Mouse (Mus musculus): Measurements from ENCODE around the gene Ly6c1. TPM values are rescaled to one million over a fixed set of nuclear protein-coding genes. Genes with fewer than 3 reads are reported as not detected.

Gene Ly6c1
- polyA plus RNA-seq, 1 experiment from 2014 or later, result 1.3 TPM

Other genes starting within 250 kb of the Ly6c1 start
- gene Gml2, start 229.8 kb downstream of the Ly6c1 start, polyA plus RNA-seq (2014; fragmentation: Nextera tagmentation; extraction: Ambion mirVana), result not detected in 2 replicates
- not detected in 2 replicates for gene 2010109I03Rik, start 151.8 kb downstream of the Ly6c1 start, polyA plus RNA-seq (2014; fragmentation: Nextera tagmentation; extraction: Ambion mirVana)
- not detected in 2 replicates for gene Ly6i, start 65.4 kb downstream of the Ly6c1 start, polyA plus RNA-seq (2014; fragmentation: Nextera tagmentation; extraction: Ambion mirVana)
- gene Ly6a, start 50.8 kb downstream of the Ly6c1 start, polyA plus RNA-seq (2014; fragmentation: Nextera tagmentation; extraction: Ambion mirVana), result 0.35 and 0.36 TPM in 2 replicates
- gene Ly6c2, start 63.1 kb upstream of the Ly6c1 start, polyA plus RNA-seq (2014; fragmentation: Nextera tagmentation; extraction: Ambion mirVana), result 0.71 TPM in 1 of 2 replicates, not detected in the other
- 0.22 TPM in 1 of 2 replicates, not detected in the other for gene Ly6g, start 106.4 kb upstream of the Ly6c1 start, polyA plus RNA-seq (2014; fragmentation: Nextera tagmentation; extraction: Ambion mirVana)
- gene BC025446, start 167.5 kb upstream of the Ly6c1 start, polyA plus RNA-seq (2014; fragmentation: Nextera tagmentation; extraction: Ambion mirVana), result not detected in 2 replicates
- not detected in 2 replicates for gene Ly6f, start 219.6 kb upstream of the Ly6c1 start, polyA plus RNA-seq (2014; fragmentation: Nextera tagmentation; extraction: Ambion mirVana)

All from embryonic facial prominence, embryonic 11.5 days (tissue).